Mouse (Mus musculus) midbrain, embryonic 15.5 days (tissue): ENCODE measurements around the gene Accs. TPM values are rescaled to one million over a fixed set of nuclear protein-coding genes. Genes with fewer than 3 reads are reported as not detected.
A peak's percentile ranks its signal among the peaks of the same experiment; 100 is the strongest.

Experiments
- ATAC-seq: fragments of 200-750 bp; cut with Nextera tagmentation; replicated peaks from 2 replicates; pipeline ENCODE4 v1.8.0; 2017; ENCODE audit warnings: moderate TSS enrichment
- H3K27ac ChIP-seq: fragments of 300-500 bp; sonication (generic); 2 replicates; pipeline ENCODE4 v1.5.1; 2015; ENCODE audit warnings: mild to moderate bottlenecking, inconsistent platforms
- H3K27me3 ChIP-seq: fragments of 300-500 bp; sonication (generic); replicated peaks from 2 replicates; pipeline ENCODE4 v1.6.1; 2015; ENCODE audit warnings: inconsistent platforms
- H3K36me3 ChIP-seq: fragments of 300-500 bp; sonication (generic); replicated peaks from 2 replicates; pipeline ENCODE4 v1.6.1; 2015; ENCODE audit warnings: inconsistent platforms
- H3K4me1 ChIP-seq: fragments of 300-500 bp; sonication (generic); 2 replicates; pipeline ENCODE4 v1.6.1; 2015; ENCODE audit warnings: inconsistent platforms
- H3K4me2 ChIP-seq: fragments of 300-500 bp; sonication (generic); 2 replicates; pipeline ENCODE4 v1.6.1; 2015; ENCODE audit warnings: inconsistent platforms, mild to moderate bottlenecking, moderate library complexity
- H3K4me3 ChIP-seq: fragments of 300-500 bp; sonication (generic); 2 replicates; pipeline ENCODE4 v1.5.1; 2015; ENCODE audit warnings: mild to moderate bottlenecking, inconsistent platforms
- H3K9ac ChIP-seq: fragments of 300-500 bp; sonication (generic); 2 replicates; pipeline ENCODE4 v1.6.1; 2015; ENCODE audit warnings: mild to moderate bottlenecking, inconsistent platforms
- H3K9me3 ChIP-seq: fragments of 300-500 bp; sonication (generic); 2 replicates; pipeline ENCODE4 v1.6.1; 2016; ENCODE audit warnings: inconsistent platforms
- WGBS: fragments of 180-500 bp; shearing (Covaris S2); methylation state at CpG from one replicate; pipeline ENCODE4 v1.1.7; 2015; ENCODE audit warnings: mixed read lengths; 5-methylcytosine and 5-hydroxymethylcytosine counted together
- polyA plus RNA-seq: library from polyadenylated mRNA; unstranded; fragments of >200 nt; fragmentation: Nextera tagmentation; extraction: Ambion mirVana; gene quantifications from 2 replicates; pipeline ENCODE4 v1.2.1, GENCODE M21; 2015

Gene Accs
- polyA plus RNA-seq, 1 experiment from 2014 or later: 5.1 TPM

DNA sequence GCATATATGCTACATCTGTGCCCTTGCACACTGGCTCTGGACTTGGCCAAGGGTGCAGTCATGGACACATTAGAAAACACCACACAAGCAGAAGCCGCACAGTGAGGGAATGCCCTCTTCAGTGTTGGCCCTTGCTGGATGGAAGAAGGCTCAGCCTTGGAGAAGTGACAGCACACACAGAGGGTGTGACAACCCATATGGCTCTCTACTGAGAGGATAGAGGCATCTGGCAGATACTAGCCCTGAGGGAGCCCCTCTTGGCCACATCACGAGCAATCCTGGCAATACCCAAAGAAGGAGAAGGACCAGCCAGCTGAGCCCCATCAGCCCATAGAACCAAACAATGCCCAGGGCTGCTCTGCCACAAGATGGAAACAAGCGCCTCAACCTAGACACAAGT, 24.9 kb upstream of the Accs start:
- no peak for ATAC-seq
- no peak overlapping the region for H3K4me2 ChIP-seq
- no peaks in the 10 kb centered on the region for H3K9me3 ChIP-seq
- H3K36me3 ChIP-seq: no peaks in the 10 kb centered on the region
- H3K27me3 ChIP-seq: no peaks in the 10 kb centered on the region
- H3K4me3 ChIP-seq: no peak overlapping the region
- H3K9ac ChIP-seq: no peak overlapping the region
- peaks cover 4% of the 10 kb centered on the region for H3K4me1 ChIP-seq
- 82% methylated on average over 3 of the region's 3 CpGs for WGBS
- H3K27ac ChIP-seq: no peak overlapping the region

DNA sequence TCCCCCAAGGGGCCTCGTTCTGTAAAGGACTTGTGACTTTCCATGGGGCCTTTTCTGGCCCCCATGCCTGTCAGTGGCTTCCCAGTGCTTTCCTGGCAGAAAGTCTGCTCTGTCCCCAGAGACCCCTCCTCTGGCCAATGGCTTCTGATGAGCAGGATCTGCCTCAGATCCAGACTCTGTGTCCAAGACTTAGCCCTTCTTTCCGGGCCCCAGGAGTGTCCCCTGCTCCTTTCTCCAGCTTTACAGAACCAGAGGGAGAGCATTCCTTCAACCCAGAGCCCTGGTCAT, 24.4 kb upstream of the Accs start:
- Histone ChIP-seq H3K36me3 (no peaks in the 10 kb centered on the region), H3K4me3 (no peak overlapping the region), H3K4me1 (peaks cover 4% of the 10 kb centered on the region), H3K9me3 (no peaks in the 10 kb centered on the region), H3K27me3 (no peaks in the 10 kb centered on the region), H3K9ac (no peak overlapping the region), H3K27ac (no peak overlapping the region), H3K4me2 (no peak overlapping the region)
- WGBS: 34% methylated on average over 2 of the region's 2 CpGs
- no peak for ATAC-seq

DNA sequence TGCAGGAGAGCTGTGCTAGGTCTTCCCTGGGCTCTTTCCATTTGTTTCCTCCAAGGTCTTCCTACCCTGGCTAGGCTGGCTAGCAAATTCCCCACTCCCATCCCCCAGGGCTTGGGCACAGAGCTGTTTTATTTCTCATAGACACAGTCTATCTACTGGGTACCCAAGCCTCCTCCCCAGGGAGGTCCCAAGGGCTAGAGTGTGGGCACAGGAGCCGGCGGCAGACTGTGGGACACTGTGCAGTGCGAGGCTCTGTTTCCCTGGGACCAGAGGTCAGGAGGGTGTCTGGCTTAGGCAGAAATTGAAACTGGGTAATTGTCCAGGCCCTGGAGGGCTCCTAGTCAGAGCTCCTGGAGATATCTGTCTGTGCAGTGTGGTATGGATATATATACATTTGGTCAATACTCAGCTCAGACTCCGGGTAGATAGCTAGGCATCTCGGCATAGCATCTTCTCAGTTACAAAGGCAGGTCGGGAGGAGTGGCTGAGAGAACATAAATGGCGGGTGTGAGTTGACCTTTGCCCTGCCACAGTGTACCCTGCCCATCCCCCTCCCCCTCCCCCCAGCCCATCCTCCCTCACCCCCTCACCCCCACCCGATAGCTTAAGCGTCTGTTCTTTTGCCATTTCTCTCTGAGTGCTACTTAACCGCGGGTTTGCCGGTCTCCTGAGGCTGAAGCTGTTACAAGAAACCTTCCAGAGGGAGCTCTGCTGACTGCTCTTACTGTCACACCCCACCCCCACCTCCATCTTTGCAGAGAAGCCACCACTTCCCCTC, 23.9 kb upstream of the Accs start:
- ATAC-seq: 0 out of 2 replicates have a peak, but pooled peaks have one; percentile 7
- Histone ChIP-seq H3K4me1 (peaks cover 4% of the 10 kb centered on the region), H3K27ac (no peak overlapping the region), H3K4me3 (no peak overlapping the region), H3K27me3 (no peaks in the 10 kb centered on the region), H3K36me3 (no peaks in the 10 kb centered on the region), H3K4me2 (no peak overlapping the region), H3K9me3 (no peaks in the 10 kb centered on the region), H3K9ac (no peak overlapping the region)
- 28% methylated on average over 12 of the region's 12 CpGs for WGBS

DNA sequence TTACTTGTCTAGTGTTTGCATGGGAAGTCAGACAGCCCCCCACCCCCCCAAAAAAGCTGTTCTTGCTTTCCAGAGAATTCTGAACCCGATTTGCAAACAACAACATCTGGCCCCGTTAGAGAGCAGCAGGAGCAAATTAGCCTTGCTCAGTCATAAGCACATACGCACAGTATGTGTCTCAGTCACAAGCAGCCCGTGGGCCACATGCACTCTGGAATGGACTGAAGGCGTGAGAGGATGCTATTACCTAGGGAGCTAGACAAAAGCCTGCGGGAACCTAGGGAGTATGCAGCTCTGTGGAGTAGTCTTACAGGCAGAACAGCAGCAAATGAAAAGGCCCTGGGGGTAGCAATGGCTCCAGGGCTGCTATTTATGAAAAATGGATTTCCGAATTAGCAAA, 22.5 kb upstream of the Accs start:
- Histone ChIP-seq H3K9me3 (no peaks in the 10 kb centered on the region), H3K27me3 (no peaks in the 10 kb centered on the region), H3K4me3 (no peak overlapping the region), H3K36me3 (no peaks in the 10 kb centered on the region), H3K27ac (no peak overlapping the region), H3K9ac (no peak overlapping the region), H3K4me2 (no peak overlapping the region), H3K4me1 (peaks cover 4% of the 10 kb centered on the region)
- no peak; the same call in 1 of the 2 replicates for ATAC-seq
- 55% methylated on average over 7 of the region's 7 CpGs for WGBS

DNA sequence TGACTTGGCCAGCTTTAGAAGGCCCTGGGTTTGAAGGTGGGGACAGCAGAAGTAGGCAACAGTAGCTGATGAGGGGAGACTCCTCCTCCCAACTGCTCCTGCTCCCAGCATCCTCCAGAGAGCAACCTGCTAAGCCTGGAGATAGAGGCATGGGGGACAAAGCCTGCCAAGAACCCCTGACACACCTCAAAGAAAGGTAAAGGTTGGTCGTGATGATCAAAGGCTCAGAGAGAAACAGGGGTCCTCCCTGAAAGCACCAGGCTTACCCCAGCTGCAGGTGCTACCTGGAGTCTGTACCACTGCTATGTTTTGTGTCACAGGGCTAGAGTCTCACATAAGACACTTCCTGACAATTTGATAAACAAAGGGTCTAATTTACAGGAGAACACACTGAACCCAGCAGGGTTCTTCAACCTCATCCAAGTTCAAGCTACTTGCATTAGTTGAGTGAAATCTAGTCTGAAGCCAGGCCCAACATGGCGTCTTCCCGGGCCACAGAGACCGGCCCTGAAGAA, 21.7 kb upstream of the Accs start:
- 95% methylated on average over 4 of the region's 4 CpGs for WGBS
- ATAC-seq: no peak

DNA sequence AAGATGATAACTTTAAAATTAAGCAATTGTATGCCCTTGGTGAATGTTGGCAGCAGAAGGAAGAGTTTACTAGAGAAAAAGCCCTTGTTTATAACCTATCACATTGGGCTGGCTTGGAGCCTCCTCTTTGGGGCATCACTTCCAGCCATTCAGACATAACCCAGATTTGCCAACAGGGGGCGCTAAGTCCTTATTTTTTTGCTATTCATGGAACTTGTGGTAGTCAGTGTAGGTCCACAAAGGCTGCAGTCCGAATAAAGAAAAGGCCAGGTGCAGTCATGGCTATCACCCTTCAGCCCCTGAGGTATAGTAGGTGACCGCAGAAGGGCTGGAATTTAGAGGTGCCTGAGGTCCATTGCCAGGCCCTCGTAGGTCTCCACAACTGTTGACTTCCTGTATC, 21.1 kb upstream of the Accs start:
- Histone ChIP-seq H3K4me2 (no peak overlapping the region), H3K9me3 (no peaks in the 10 kb centered on the region), H3K9ac (no peak overlapping the region), H3K4me3 (no peak overlapping the region), H3K36me3 (no peaks in the 10 kb centered on the region), H3K27ac (no peak overlapping the region), H3K27me3 (no peaks in the 10 kb centered on the region), H3K4me1 (peaks cover 4% of the 10 kb centered on the region)
- 47% methylated on average over 4 of the region's 4 CpGs for WGBS
- no peak for ATAC-seq

More for the DNA sequence above, 21.7 kb upstream of the Accs start:
- H3K27me3 ChIP-seq: no peaks in the 10 kb centered on the region
- H3K27ac ChIP-seq: no peak overlapping the region
- H3K4me3 ChIP-seq: no peak overlapping the region
- no peak overlapping the region for H3K4me2 ChIP-seq
- no peak overlapping the region for H3K9ac ChIP-seq
- H3K4me1 ChIP-seq: peaks cover 4% of the 10 kb centered on the region
- H3K36me3 ChIP-seq: no peaks in the 10 kb centered on the region
- no peaks in the 10 kb centered on the region for H3K9me3 ChIP-seq

DNA sequence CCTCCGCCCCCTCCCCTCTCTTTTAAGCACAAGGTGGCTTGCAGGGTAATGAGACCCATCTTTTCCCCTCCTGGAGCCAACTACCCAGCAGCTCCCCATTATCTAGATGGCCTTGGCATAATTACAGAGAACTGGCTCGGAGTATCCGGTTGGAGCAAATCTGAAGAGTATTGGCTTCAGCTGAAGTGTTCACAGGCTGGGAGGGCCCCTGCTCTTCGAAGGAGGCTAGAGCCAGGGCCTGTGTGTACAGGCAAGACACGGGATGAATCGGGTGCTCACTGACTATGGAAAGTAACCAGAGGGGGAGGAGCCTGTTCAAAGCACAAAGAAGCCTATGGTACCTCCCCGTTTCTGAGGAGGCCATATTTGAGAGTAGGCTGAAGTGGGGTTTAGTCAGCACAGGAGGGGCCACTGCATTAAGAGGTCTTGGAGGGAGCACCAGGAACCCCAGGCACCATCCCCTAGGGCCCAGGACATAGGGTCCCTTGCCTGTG, 19.4 kb upstream of the Accs start, which contains the start of gene Accsl:
Gene Accsl, minus strand, starts transcription at position 51 of the 494 bp plus-strand sequence.
- H3K36me3 ChIP-seq: no peaks in the 10 kb centered on the region
- ATAC-seq: no peak
- H3K27ac ChIP-seq: no peak within 1 kb of the TSS
- no peak within 1 kb of the TSS for H3K4me2 ChIP-seq
- H3K9me3 ChIP-seq: no peaks in the 10 kb centered on the region
- H3K4me1 ChIP-seq: peaks cover 4% of the 10 kb centered on the region
- H3K9ac ChIP-seq: no peak within 1 kb of the TSS
- H3K27me3 ChIP-seq: no peaks in the 10 kb centered on the region
- no peak within 1 kb of the TSS for H3K4me3 ChIP-seq
- 76% methylated on average over 7 of the region's 7 CpGs for WGBS

DNA sequence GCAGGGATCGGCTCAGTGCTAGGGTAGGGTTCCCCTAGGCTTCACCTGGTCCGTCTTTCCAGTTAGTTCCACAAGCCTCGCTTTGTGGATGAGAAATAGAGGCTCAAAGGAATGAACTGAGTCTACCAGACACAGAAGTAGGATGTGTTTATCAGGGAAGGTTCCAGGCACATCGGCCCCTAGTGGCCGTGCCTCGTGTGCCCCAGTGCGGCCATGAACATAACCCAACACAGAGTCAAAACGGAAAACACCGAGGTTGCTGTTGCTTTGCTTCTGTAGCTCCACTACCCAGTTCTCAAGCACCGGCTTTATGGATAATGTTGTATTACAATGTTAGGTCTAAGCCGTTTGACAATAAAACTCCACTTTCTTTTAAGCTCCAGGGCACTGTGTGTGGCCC, 18.8 kb upstream of the Accs start:
- H3K27me3 ChIP-seq: no peaks in the 10 kb centered on the region

DNA sequence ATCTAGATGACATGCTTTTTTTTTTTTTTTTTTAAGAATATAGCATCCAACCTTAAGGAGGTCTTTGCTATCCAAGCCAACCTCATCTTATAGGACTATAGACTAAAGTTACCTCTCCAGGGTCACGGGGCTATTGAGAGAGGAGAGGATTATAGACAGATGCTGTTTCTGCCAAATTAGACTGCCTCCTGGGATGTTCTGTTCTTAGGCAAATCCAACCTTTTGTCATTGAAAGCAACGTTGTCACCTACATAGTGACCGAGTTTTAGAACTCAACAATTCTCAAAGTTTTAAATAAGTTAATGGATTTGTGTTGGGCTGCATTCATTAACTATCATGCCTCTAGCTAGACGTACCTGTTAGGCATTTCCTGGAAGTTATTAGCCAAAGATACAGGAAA, 13.5 kb upstream of the Accs start:
- Histone ChIP-seq H3K27me3 (no peaks in the 10 kb centered on the region), H3K9me3 (no peaks in the 10 kb centered on the region), H3K36me3 (no peaks in the 10 kb centered on the region), H3K4me1 (no peaks in the 10 kb centered on the region), H3K4me3 (no peak overlapping the region), H3K9ac (no peak overlapping the region), H3K4me2 (no peak overlapping the region), H3K27ac (no peak overlapping the region)
- 56% methylated on average over 4 of the region's 4 CpGs for WGBS
- ATAC-seq: no peak

More for the DNA sequence above, 18.8 kb upstream of the Accs start:
- Histone ChIP-seq H3K27ac (no peak overlapping the region), H3K9ac (no peak overlapping the region), H3K4me1 (peaks cover 2% of the 10 kb centered on the region; the same call in 1 of the 2 replicates), H3K4me3 (no peak overlapping the region), H3K36me3 (no peaks in the 10 kb centered on the region), H3K9me3 (no peaks in the 10 kb centered on the region), H3K4me2 (no peak overlapping the region)
- no peak for ATAC-seq
- WGBS: 85% methylated on average over 11 of the region's 11 CpGs

DNA sequence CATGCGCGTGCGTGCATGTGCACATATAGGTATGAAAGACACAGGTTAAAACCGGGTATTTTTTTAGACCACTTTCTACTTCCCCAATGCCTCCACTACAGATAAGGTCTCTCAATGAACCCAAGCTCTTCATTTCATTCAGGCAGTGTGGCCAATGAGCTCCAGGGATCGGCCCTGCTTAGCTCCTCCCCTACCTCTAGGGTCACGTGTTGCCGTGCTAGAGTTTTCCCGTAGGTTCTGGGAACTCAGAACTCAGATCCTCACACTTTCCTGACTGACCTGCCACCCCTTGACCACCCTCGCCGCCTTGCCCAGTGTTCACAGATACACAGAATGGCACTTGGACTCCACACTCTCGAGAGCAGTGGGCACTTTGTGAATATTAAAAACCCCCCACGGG, 9.1 kb upstream of the Accs start:
- Histone ChIP-seq H3K27me3 (no peaks in the 10 kb centered on the region), H3K27ac (no peak overlapping the region), H3K4me1 (no peaks in the 10 kb centered on the region), H3K36me3 (no peaks in the 10 kb centered on the region), H3K4me3 (no peak overlapping the region), H3K9ac (no peak overlapping the region), H3K9me3 (no peaks in the 10 kb centered on the region), H3K4me2 (no peak overlapping the region)
- ATAC-seq: no peak
- WGBS: 75% methylated on average over 12 of the region's 12 CpGs

DNA sequence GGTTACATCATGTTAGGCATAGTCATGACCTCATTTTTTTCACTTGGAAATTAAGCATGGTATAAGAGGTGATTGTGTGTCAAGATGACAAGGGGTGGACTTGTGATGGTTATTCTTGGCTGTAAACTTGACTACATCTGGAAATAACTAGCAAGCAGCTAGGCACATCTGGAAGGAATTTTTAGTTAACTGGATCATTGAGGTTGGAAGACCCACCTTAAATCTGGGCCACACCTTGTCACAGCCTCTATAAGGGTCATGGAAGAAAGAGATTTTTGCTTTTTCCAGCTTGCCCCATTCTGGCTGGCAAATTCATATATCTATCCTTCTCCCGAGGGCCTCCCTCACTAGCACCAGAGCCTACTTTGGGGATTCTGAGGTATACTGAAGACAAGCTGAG, 1.6 kb upstream of the Accs start:
- ATAC-seq: no peak
- Histone ChIP-seq H3K4me2 (no peak overlapping the region), H3K9ac (no peak overlapping the region), H3K4me1 (peaks cover 23% of the 10 kb centered on the region), H3K9me3 (no peaks in the 10 kb centered on the region), H3K36me3 (no peaks in the 10 kb centered on the region), H3K4me3 (no peak overlapping the region), H3K27ac (no peak overlapping the region), H3K27me3 (no peaks in the 10 kb centered on the region)
- 100% methylated on average over 1 of the region's 1 CpGs for WGBS

DNA sequence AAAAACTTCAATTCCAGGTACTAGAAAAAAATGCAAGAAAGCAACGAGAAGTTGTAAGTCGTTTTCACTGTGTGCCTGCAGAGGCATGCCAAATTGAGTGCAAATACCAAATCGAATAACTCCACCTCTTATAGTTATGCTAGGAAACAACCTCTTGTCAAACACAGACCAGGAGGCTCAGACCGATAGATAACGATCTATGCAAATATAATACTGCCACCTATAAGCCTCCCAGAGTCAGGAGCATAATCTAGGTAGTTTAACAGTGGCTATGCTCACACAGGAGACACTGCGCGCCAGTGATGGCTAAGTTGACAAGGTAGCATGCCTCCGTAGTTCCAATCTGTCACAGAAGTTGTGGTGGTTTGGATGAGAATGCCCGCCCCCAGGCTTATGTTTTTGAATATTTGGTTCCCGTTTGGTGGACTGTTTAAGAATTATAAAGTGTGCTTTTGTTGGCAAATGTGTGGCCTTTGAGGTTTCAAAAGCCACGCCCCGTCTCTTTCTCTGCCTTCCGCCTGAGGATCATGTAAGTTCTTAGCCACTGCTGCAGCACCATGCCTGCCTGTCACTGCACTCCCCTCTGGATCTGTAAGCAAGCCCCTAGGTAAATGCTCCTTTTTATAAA, 688 bp upstream of the Accs start:
- Histone ChIP-seq H3K4me3 (peak overlapping the region; percentile 75; the same call in 1 of the 2 replicates), H3K9ac (peak overlapping the region; percentile 82; the same call in 1 of the 2 replicates), H3K9me3 (no peaks in the 10 kb centered on the region), H3K4me2 (peak overlapping the region; percentile 84), H3K27me3 (no peaks in the 10 kb centered on the region), H3K27ac (no peak overlapping the region), H3K36me3 (no peaks in the 10 kb centered on the region), H3K4me1 (peaks cover 23% of the 10 kb centered on the region)
- 44% methylated on average over 13 of the region's 13 CpGs for WGBS
- 0 out of 2 replicates have a peak, but pooled peaks have one; percentile 7 for ATAC-seq
